Mouse (Mus musculus): ENCODE measurements around the gene Olfr1254. TPM values are rescaled to one million over a fixed set of nuclear protein-coding genes. Genes with fewer than 3 reads are reported as not detected.

The Olfr1254 gene
- total and polyA plus RNA-seq, 3 experiments: not detected

DNA sequence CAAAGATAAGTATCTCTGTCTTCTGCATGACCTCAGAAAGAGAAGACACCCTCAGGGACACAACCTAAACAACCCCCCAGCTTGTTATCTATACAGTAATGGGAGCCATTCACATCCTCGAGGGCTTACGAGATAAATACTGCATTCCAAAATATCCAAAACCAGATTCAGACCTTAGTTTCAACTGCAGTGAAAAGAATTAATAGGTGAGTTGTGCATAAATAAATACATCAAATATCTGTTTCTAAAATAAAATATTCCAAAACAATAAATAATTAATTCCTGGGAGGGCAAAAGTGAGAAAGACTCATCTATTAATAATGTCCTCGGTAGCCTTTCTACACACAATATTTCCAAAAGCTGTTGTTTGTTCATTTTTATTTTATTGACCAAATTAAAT, 18.3 kb upstream of the Olfr1254 start, which contains the start of gene Olfr1255:
TSS of gene Olfr1255 (plus strand) at position 301 of the 400 bp plus-strand sequence.
- Histone ChIP-seq H3K79me2 (ENCODE audit: control insufficient read depth, insufficient read depth, low read length, poor library complexity) (no peaks in the 10 kb centered on the region), H3K9me3 (replicated peaks; ENCODE audit: insufficient read depth, low read length) (no peaks in the 10 kb centered on the region), H3K4me3 (ENCODE audit: control insufficient read depth in 1 of 2, insufficient read depth in 1 of 2, low read depth in 2 of 2, low read length in 2 of 2) (no peak within 1 kb of the TSS), H3K36me3 (ENCODE audit: control insufficient read depth in 1 of 2, insufficient read depth in 2 of 2, low read length in 2 of 2) (no peaks in the 10 kb centered on the region), H3K27me3 (ENCODE audit: control insufficient read depth in 1 of 2, insufficient read depth in 2 of 2, low read length in 2 of 2) (no peaks in the 10 kb centered on the region), H3K4me1 (ENCODE audit: control insufficient read depth in 1 of 2, insufficient read depth in 2 of 2, low read length in 2 of 2) (no peaks in the 10 kb centered on the region), H3K27ac (ENCODE audit: control insufficient read depth, low read depth, low read length) (no peak within 1 kb of the TSS), H3K9ac (ENCODE audit: control insufficient read depth, low read depth, low read length, poor library complexity, severe bottlenecking) (no peak within 1 kb of the TSS)
- no peak for TF ChIP-seq ZKSCAN1 (IDR thresholded peaks at IDR 0.05; ENCODE audit: low read depth, low read length)
- no peak for DNase-seq (ENCODE audit: low read depth, low spot score)

DNA sequence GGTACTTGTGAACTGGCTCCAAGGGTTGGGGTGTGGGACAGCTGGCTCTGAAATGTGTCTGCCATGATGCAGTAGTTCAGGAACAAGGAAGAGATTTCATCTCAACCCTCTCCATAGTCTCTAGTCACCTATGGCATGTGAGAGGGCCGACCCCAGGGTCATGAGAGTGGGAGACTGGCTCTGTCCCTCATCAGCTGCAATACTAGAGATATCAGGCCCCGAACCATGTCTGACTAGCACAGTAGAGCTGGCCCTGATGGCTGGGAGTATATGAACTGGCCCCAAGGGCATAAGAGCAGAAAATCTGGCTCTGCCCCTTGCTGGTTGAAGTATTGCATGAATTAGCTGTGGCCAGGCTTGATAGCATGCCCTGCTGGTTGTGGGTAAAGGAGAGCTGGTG, 17.3 kb upstream of the Olfr1254 start:
- DNase-seq (ENCODE audit: low read depth, low spot score): no peak
- H3K9me3 ChIP-seq (replicated peaks; ENCODE audit: insufficient read depth, low read length): no peaks in the 10 kb centered on the region
- no peaks in the 10 kb centered on the region for H3K27me3 ChIP-seq (ENCODE audit: control insufficient read depth in 1 of 2, insufficient read depth in 2 of 2, low read length in 2 of 2)
- TF ChIP-seq GATA1 (IDR thresholded peaks at IDR 0.05; ENCODE audit: low read depth, low read length) (no peak), ZNF384 (IDR thresholded peaks at IDR 0.05; ENCODE audit: low read depth, low read length) (no peak), USF1 (IDR thresholded peaks at IDR 0.05; ENCODE audit: low read depth, low read length) (no peak), POLR2A (IDR thresholded peaks at IDR 0.05; ENCODE audit: control insufficient read depth in 1 of 2, insufficient read depth in 1 of 2, low read depth in 1 of 2, low read length in 2 of 2, poor library complexity in 1 of 2) (no peak)
- no peak overlapping the region for H3K4me3 ChIP-seq (ENCODE audit: control insufficient read depth in 1 of 2, insufficient read depth in 1 of 2, low read depth in 2 of 2, low read length in 2 of 2)
- H3K4me1 ChIP-seq (ENCODE audit: control insufficient read depth in 1 of 2, insufficient read depth in 2 of 2, low read length in 2 of 2): no peaks in the 10 kb centered on the region
- no peaks in the 10 kb centered on the region for H3K79me2 ChIP-seq (ENCODE audit: control insufficient read depth, insufficient read depth, low read length, poor library complexity)
- H3K27ac ChIP-seq (ENCODE audit: control insufficient read depth, low read depth, low read length): no peak overlapping the region
- H3K36me3 ChIP-seq (ENCODE audit: control insufficient read depth in 1 of 2, insufficient read depth in 2 of 2, low read length in 2 of 2): no peaks in the 10 kb centered on the region
- no peak overlapping the region for H3K9ac ChIP-seq (ENCODE audit: control insufficient read depth, low read depth, low read length, poor library complexity, severe bottlenecking)

DNA sequence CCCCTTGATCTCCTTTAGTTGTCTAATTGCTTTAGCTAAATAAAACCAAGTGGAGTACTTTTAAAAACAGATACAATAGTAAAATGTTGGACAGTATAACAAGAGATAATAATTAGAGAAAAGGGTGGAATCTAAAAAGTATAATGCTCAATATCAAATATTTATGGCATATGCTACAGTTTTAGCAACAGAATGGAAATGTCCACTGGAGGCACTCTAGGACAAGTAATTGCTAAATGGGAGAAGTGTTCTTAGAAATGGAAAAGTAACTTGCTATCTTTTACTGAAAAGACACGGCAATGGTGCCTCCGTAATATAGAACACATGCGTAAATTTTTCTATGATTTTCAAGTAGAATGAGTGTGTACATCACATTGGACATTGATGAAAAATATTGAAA, 6.2 kb upstream of the Olfr1254 start:
- H3K27me3 ChIP-seq (ENCODE audit: control insufficient read depth in 1 of 2, insufficient read depth in 2 of 2, low read length in 2 of 2): no peaks in the 10 kb centered on the region
- no peak for DNase-seq (ENCODE audit: low read depth, low spot score)

More for the DNA sequence above, 6.2 kb upstream of the Olfr1254 start:
- Histone ChIP-seq H3K4me3 (ENCODE audit: control insufficient read depth in 1 of 2, insufficient read depth in 1 of 2, low read depth in 2 of 2, low read length in 2 of 2) (no peak overlapping the region), H3K4me1 (ENCODE audit: control insufficient read depth in 1 of 2, insufficient read depth in 2 of 2, low read length in 2 of 2) (no peaks in the 10 kb centered on the region), H3K9ac (ENCODE audit: control insufficient read depth, low read depth, low read length, poor library complexity, severe bottlenecking) (no peak overlapping the region), H3K36me3 (ENCODE audit: control insufficient read depth in 1 of 2, insufficient read depth in 2 of 2, low read length in 2 of 2) (no peaks in the 10 kb centered on the region), H3K9me3 (replicated peaks; ENCODE audit: insufficient read depth, low read length) (no peaks in the 10 kb centered on the region), H3K79me2 (ENCODE audit: control insufficient read depth, insufficient read depth, low read length, poor library complexity) (no peaks in the 10 kb centered on the region), H3K27ac (ENCODE audit: control insufficient read depth, low read depth, low read length) (no peak overlapping the region)
- TF ChIP-seq UBTF (IDR thresholded peaks at IDR 0.05; ENCODE audit: borderline replicate concordance, insufficient read depth, low read depth, low read length) (no peak), GABPA (IDR thresholded peaks at IDR 0.05; ENCODE audit: low read depth, low read length) (no peak), SMC3 (IDR thresholded peaks at IDR 0.05; ENCODE audit: low read depth, low read length) (no peak), ZKSCAN1 (IDR thresholded peaks at IDR 0.05; ENCODE audit: low read depth, low read length) (no peak), MAFK (IDR thresholded peaks at IDR 0.05; ENCODE audit: borderline replicate concordance, low read depth, low read length) (no peak), ZMIZ1 (IDR thresholded peaks at IDR 0.05; ENCODE audit: low read depth, low read length) (no peak), ELF1 (IDR thresholded peaks at IDR 0.05; ENCODE audit: low read depth, low read length) (no peak), CHD2 (IDR thresholded peaks at IDR 0.05; ENCODE audit: low read length) (no peak), ETS1 (IDR thresholded peaks at IDR 0.05; ENCODE audit: low read depth, low read length) (no peak), RAD21 (IDR thresholded peaks at IDR 0.05; ENCODE audit: low read depth, low read length) (no peak; the same call in 1 of the 2 replicates), MAZ (IDR thresholded peaks at IDR 0.05; ENCODE audit: low read depth, low read length) (no peak), NELFE (IDR thresholded peaks at IDR 0.05; ENCODE audit: low read depth, low read length) (no peak), CTCF (IDR thresholded peaks at IDR 0.05 in 2 of 3, conservative IDR thresholded peaks at IDR 0.05 in 1 of 3; ENCODE audit: control insufficient read depth in 1 of 3, insufficient read depth in 1 of 3, low read depth in 2 of 3, low read length in 3 of 3, poor library complexity in 1 of 3, severe bottlenecking in 1 of 3) (no peak), POLR2A (IDR thresholded peaks at IDR 0.05; ENCODE audit: control insufficient read depth in 1 of 2, insufficient read depth in 1 of 2, low read depth in 1 of 2, low read length in 2 of 2, poor library complexity in 1 of 2) (no peak), NRF1 (IDR thresholded peaks at IDR 0.05; ENCODE audit: insufficient read depth, low read depth, low read length, poor library complexity, severe bottlenecking) (no peak), ZC3H11A (IDR thresholded peaks at IDR 0.05; ENCODE audit: low read depth, low read length) (no peak), BHLHE40 (IDR thresholded peaks at IDR 0.05; ENCODE audit: borderline replicate concordance, low read depth, low read length) (no peak), CHD1 (IDR thresholded peaks at IDR 0.05; ENCODE audit: low read depth, low read length) (no peak), MYB (IDR thresholded peaks at IDR 0.05; ENCODE audit: low read depth, low read length) (no peak)

All from MEL (cell line).